Mouse (Mus musculus) CD4-positive, CD25-positive, alpha-beta regulatory T cell, adult 4 months (primary cell): ENCODE results near the gene Olfr464. TPM values are rescaled to one million over a fixed set of nuclear protein-coding genes. Genes with fewer than 3 reads are reported as not detected.

Experiments used
- polyA plus RNA-seq, 2 experiments: library from polyadenylated mRNA; unstranded; fragments of 100-300 nt; shearing (Covaris generic); gene quantifications; one replicate each; pipeline ENCODE4 v1.2.1; 2017

Gene Olfr464
- polyA plus RNA-seq, 2 experiments from 2014 or later: not detected

Other genes with a start within 250 kb of the Olfr464 start
- 100 to 1,000 TPM; 346 to 405 TPM for gene Supt4a, start 183.4 kb downstream of the Olfr464 start, polyA plus RNA-seq
- 1 to 10 TPM; 3.1 to 3.7 TPM for gene Tspoap1, start 160.4 kb downstream of the Olfr464 start, polyA plus RNA-seq
- gene Mpo, start 127.4 kb downstream of the Olfr464 start, polyA plus RNA-seq: not detected
- not detected for gene Lpo, start 92.7 kb downstream of the Olfr464 start, polyA plus RNA-seq
- gene Mks1, start 67.8 kb downstream of the Olfr464 start, polyA plus RNA-seq: 1 to 10 TPM; 5.1 to 9.9 TPM
- not detected for gene Epx, start 45.4 kb downstream of the Olfr464 start, polyA plus RNA-seq
- not detected for gene Olfr462, start 28.7 kb downstream of the Olfr464 start, polyA plus RNA-seq
- not detected for gene Olfr463, start 23.6 kb downstream of the Olfr464 start, polyA plus RNA-seq
- 1 to 10 TPM; 4.0 to 4.6 TPM for gene Dynll2, start 66.6 kb upstream of the Olfr464 start, polyA plus RNA-seq
- gene Srsf1, start 126.4 kb upstream of the Olfr464 start, polyA plus RNA-seq: 10 to 100 TPM; 23.5 to 47.7 TPM
- gene Vezf1, start 147.3 kb upstream of the Olfr464 start, polyA plus RNA-seq: 10 to 100 TPM; 23.6 to 25.6 TPM
- 1 to 10 TPM; 4.1 to 9.9 TPM for gene Cuedc1, start 177.1 kb upstream of the Olfr464 start, polyA plus RNA-seq